Mouse (Mus musculus): Measurements from ENCODE around the gene Fam83b.

DNA sequence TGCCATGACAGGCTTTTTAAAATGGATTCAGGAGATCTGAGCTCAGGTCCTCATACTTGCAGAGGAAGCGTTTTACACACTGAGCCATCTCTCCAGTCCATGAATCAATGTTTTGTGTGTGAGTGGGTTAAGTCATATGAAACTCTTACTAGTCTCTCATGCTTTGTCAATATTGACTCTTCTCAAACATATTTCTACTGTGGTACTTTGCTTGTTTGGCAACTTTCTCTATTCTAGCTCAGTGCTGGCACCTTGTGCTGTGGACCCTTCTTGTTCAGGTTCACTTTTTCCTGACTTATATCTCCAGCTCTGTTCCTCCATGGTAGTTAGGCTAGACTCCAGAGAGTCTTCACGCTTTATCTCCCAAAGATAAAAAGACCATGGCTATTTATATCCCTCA is 36.0 kb upstream of the Fam83b start:
- TF ChIP-seq CTCF (IDR thresholded peaks at IDR 0.05; ENCODE audit: low read depth, low read length) (no peak), POLR2A (IDR thresholded peaks at IDR 0.05; ENCODE audit: insufficient read depth, low read length) (no peak), EP300 (IDR thresholded peaks at IDR 0.05; ENCODE audit: insufficient read depth, low read depth, low read length) (no peak)

All from ES-Bruce4 (cell line).